Mouse (Mus musculus) brain, adult 2 months (tissue): ENCODE data around the gene Gm12394.
A peak's percentile ranks its signal among the peaks of the same experiment; 100 is the strongest.
"Not testable (repeated sequence)": the region's sequence is repeated elsewhere in the genome, so short reads cannot be mapped to it uniquely, and the experiment has no call there.

Source experiments
- DNase-seq: peaks from one replicate; pipeline ENCODE4 v3.0.0; 2011; ENCODE audit warnings: low read depth, low spot score

Gm12394 gene

GRCm38 (mm10) chr4:42856671-42857070, at the start of gene Gm12394:
Gm12394 (minus strand) TSS chr4:42856771.
- not testable (repeated sequence) for DNase-seq

- no peak for DNase-seq
Observed at GRCm38 (mm10) chr4:42904966-42905365, 48.4 kb upstream of the Gm12394 start.

GRCm38 (mm10) chr4:42904523-42904922, 48.0 kb upstream of the Gm12394 start:
- peak; percentile 74 for DNase-seq

GRCm38 (mm10) chr4:42903942-42904341, 47.4 kb upstream of the Gm12394 start:
- no peak for DNase-seq

- peak; percentile 50 for DNase-seq
Observed at GRCm38 (mm10) chr4:42902730-42903129, 46.2 kb upstream of the Gm12394 start.

GRCm38 (mm10) chr4:42902174-42902573, 45.6 kb upstream of the Gm12394 start:
- peak; percentile 37 for DNase-seq

- DNase-seq, result peak; percentile 88
Observed at GRCm38 (mm10) chr4:42900878-42901277, 44.3 kb upstream of the Gm12394 start.

- no peak for DNase-seq
Observed at GRCm38 (mm10) chr4:42898914-42899313, 42.3 kb upstream of the Gm12394 start.

- no peak for DNase-seq
Observed at GRCm38 (mm10) chr4:42895118-42895517, 38.5 kb upstream of the Gm12394 start.

- no peak for DNase-seq
Observed at GRCm38 (mm10) chr4:42891176-42891575, 34.6 kb upstream of the Gm12394 start.

- DNase-seq, result no peak
Observed at GRCm38 (mm10) chr4:42888806-42889205, 32.2 kb upstream of the Gm12394 start.

- DNase-seq, result peak; percentile 80
Observed at GRCm38 (mm10) chr4:42886926-42887325, 30.4 kb upstream of the Gm12394 start.

- peak; percentile 9 for DNase-seq
Observed at GRCm38 (mm10) chr4:42880677-42880948, 24.0 kb upstream of the Gm12394 start.

GRCm38 (mm10) chr4:42879829-42880676, 23.5 kb upstream of the Gm12394 start:
- peak; percentile 29 for DNase-seq

GRCm38 (mm10) chr4:42877657-42878056, 21.1 kb upstream of the Gm12394 start:
- no peak for DNase-seq

- DNase-seq, result peak; percentile 91
Observed at GRCm38 (mm10) chr4:42876586-42877291, 20.2 kb upstream of the Gm12394 start.

- DNase-seq, result no peak
Observed at GRCm38 (mm10) chr4:42874134-42874533, 17.6 kb upstream of the Gm12394 start, which contains the start of gene Fam205c. Fam205c (minus strand) TSS chr4:42874234.

GRCm38 (mm10) chr4:42872746-42873435, 16.3 kb upstream of the Gm12394 start:
- peak; percentile 9 for DNase-seq

GRCm38 (mm10) chr4:42872151-42872550, 15.6 kb upstream of the Gm12394 start:
- no peak for DNase-seq

- peak; percentile 18 for DNase-seq
Observed at GRCm38 (mm10) chr4:42870748-42871147, 14.2 kb upstream of the Gm12394 start.

- DNase-seq, result no peak
Observed at GRCm38 (mm10) chr4:42868193-42868592, 11.6 kb upstream of the Gm12394 start.

GRCm38 (mm10) chr4:42867390-42867789, 10.8 kb upstream of the Gm12394 start:
- no peak for DNase-seq
